In genomic region chr6:30693350-30693991, GRCm38 (mm10) we compare ENCODE assay signal across 8 mouse cellular contexts. TPM values are rescaled to one million over a fixed set of nuclear protein-coding genes. Genes with fewer than 3 reads are reported as not detected.
DNase-seq lines count a peak whose midpoint lies in the region; ATAC-seq lines count a peak whose summit lies in the region.

Gene Cep41, minus strand, starts transcription at chr6:30693749.

- H3K9ac ChIP-seq in hindbrain, embryonic 16.5 days (ENCODE audit: low read depth, low read length) = peak within 1 kb of the TSS; percentile 78

- H3K9me3 ChIP-seq in hindbrain, embryonic 16.5 days (ENCODE audit: control insufficient read depth, low read length) = no peaks in the 10 kb centered on the region

- DNase-seq in T-cell, adult 2 months (ENCODE audit: low spot score) = peak; percentile 93
- DNase-seq in cerebellum, postnatal 36 days = peak; percentile 97
- peak; percentile 95 for DNase-seq in gastrocnemius, adult 18-20 months (ENCODE audit: low spot score)
- DNase-seq in left cerebral cortex, adult 18-20 months (ENCODE audit: low spot score in 2 of 2) = peak; percentile 96 to 97
- DNase-seq in right cerebral cortex, adult 18-20 months = peak; percentile 97
- peak; percentile 87 for DNase-seq in urinary bladder, postnatal 10 days (ENCODE audit: low spot score)

- no peaks in the 10 kb centered on the region for H3K36me3 ChIP-seq in hindbrain, embryonic 16.5 days (ENCODE audit: control insufficient read depth, insufficient read depth, low read length)
- no peaks in the 10 kb centered on the region for H3K36me3 ChIP-seq in macrophage (ENCODE audit: inconsistent target)

- WGBS in hindbrain, embryonic 16.5 days = under 1% methylated on average over 51 of the region's 52 CpGs
- 1% methylated on average over 41 of the region's 52 CpGs for WGBS in macrophage (ENCODE audit: missing documents)

- peak within 1 kb of the TSS; percentile 93 for H3K27ac ChIP-seq in hindbrain, embryonic 16.5 days (ENCODE audit: low read depth, low read length)
- peak within 1 kb of the TSS; percentile 57 for H3K27ac ChIP-seq in macrophage

- H3K79me2 ChIP-seq in macrophage (ENCODE audit: inconsistent target) = no peaks in the 10 kb centered on the region

- ATAC-seq in hindbrain, embryonic 16.5 days = peak; percentile 98

- peak within 1 kb of the TSS; percentile 65 for H3K4me3 ChIP-seq in hindbrain, embryonic 16.5 days (ENCODE audit: low read length)
- peak within 1 kb of the TSS; percentile 39 for H3K4me3 ChIP-seq in macrophage (ENCODE audit: inconsistent target)

- peak within 1 kb of the TSS; percentile 75 for H3K4me2 ChIP-seq in hindbrain, embryonic 16.5 days (ENCODE audit: low read length)

- peaks cover 8% of the 10 kb centered on the region; the same call in 1 of the 2 replicates for H3K4me1 ChIP-seq in hindbrain, embryonic 16.5 days (ENCODE audit: control insufficient read depth, insufficient read depth, low read depth, low read length)

- no peaks in the 10 kb centered on the region for H3K27me3 ChIP-seq in hindbrain, embryonic 16.5 days (replicated peaks; ENCODE audit: control insufficient read depth, insufficient read depth, low read length)

RNA-seq across cellular contexts. Expression of gene Cep41, which starts in this region (rescaled TPM):
- total RNA-seq in gastrocnemius, adult 18-20 months (2021) = under 1 TPM; 0.78 to 0.80 TPM
- 10.4 and 14.1 TPM in 2 replicates for polyA plus RNA-seq in hindbrain, embryonic 16.5 days (2015; fragmentation: Nextera tagmentation; extraction: Ambion mirVana)
- 1 to 10 TPM; 6.4 to 7.0 TPM for total RNA-seq in left cerebral cortex, adult 18-20 months (2021)
- total RNA-seq in macrophage (2018; cell fraction: chromatin; rRNA removed) = 10 to 100 TPM in 3 of 26 experiments, 1 to 10 TPM in 21, under 1 TPM in 2; 0.66 to 17.4 (median 6.1) TPM
- total RNA-seq in macrophage (2018; cell fraction: cytosol; rRNA removed) = 1 to 10 TPM; 2.9 to 5.6 (median 4.0) TPM
- 10 to 100 TPM in 2 of 26 experiments, 1 to 10 TPM in 24; 1.1 to 16.0 (median 3.7) TPM for total RNA-seq in macrophage (2018; cell fraction: nucleus; rRNA removed)
- 2.8 to 11.5 TPM (median 5.8 TPM) in 3 replicates for polyA plus RNA-seq in macrophage (2018)

Comparison
In these comparisons a context has a peak if more than half of its experiments do, and no peak if none do; other contexts are left out.
1. Peak in every context shown above with its lines: DNase-seq, ATAC-seq, H3K4me3 ChIP-seq and H3K27ac ChIP-seq.
2. RNA of gene Cep41 (total RNA-seq): 6.4 to 7.0 TPM in left cerebral cortex, adult 18-20 months; 0.78 to 0.80 TPM in gastrocnemius, adult 18-20 months; every median in the first group is over 4 times any median in the second.
3. Peak in DNase-seq in gastrocnemius, adult 18-20 months; RNA of the gene not detected or under 1 TPM.